Mouse (Mus musculus) gastrocnemius, postnatal 36 days (tissue): ENCODE measurements around the gene Aph1c. TPM values are rescaled to one million over a fixed set of nuclear protein-coding genes. Genes with fewer than 3 reads are reported as not detected.
"Not testable (repeated sequence)": the region's sequence is repeated elsewhere in the genome, so short reads cannot be mapped to it uniquely, and the experiment has no call there.

Experiments used
- DNase-seq, 2 experiments: peaks; one replicate each; pipeline ENCODE4 v3.0.0; 2022
- intact Hi-C: fragments of 180-260 bp; cut with DNase I; formaldehyde crosslinking; loops from one replicate; pipeline ENCODE4 v1.15.1; 2025
- long read RNA-seq, 2 experiments: library from polyadenylated mRNA; stranded (forward); transcript quantifications; one replicate each; pipeline ENCODE4 v2.0.0; 2021
- total RNA-seq, 2 experiments: library from RNA; stranded (reverse); gene quantifications; 2 replicates each; pipeline ENCODE4 v1.2.3; 2021

Aph1c gene
- total RNA-seq, result under 1 TPM; 0.33 to 0.44 TPM
- long read RNA-seq, experiment 1, partial matches to known transcripts, result 0 of 3 reads
- long read RNA-seq, experiment 1, other reads (novel, unspliced or antisense), result 3 of 3 reads
- long read RNA-seq, experiment 2, result 0 reads

GRCm38 (mm10) chr9:66834318-66835096 is at the start of gene Aph1c:
Aph1c (minus strand) TSS chr9:66834726.
- intact Hi-C loops, result loop anchor here (5.0 to 10.0 kb wide), 3 partner anchors 37 to 140 kb away; partner anchors contain the start of genes Aph1b, Gm10647 and Lactb
- peak; percentile 96 to 97 for DNase-seq

- no peak for DNase-seq
- intact Hi-C loops, result no loop called here
Measured at GRCm38 (mm10) chr9:66883500-66883899, 49.0 kb upstream of the Aph1c start.

GRCm38 (mm10) chr9:66882406-66882821 is 47.9 kb upstream of the Aph1c start:
- intact Hi-C loops, result no loop called here
- no peak for DNase-seq

GRCm38 (mm10) chr9:66881858-66882257 is 47.3 kb upstream of the Aph1c start:
- DNase-seq, result no peak
- intact Hi-C loops, result no loop called here

GRCm38 (mm10) chr9:66880752-66881151 is 46.2 kb upstream of the Aph1c start:
- intact Hi-C loops, result no loop called here
- DNase-seq, result no peak

GRCm38 (mm10) chr9:66879486-66879885 is 45.0 kb upstream of the Aph1c start:
- DNase-seq, result no peak
- intact Hi-C loops, result no loop called here

- DNase-seq, result no peak
- intact Hi-C loops, result no loop called here
Measured at GRCm38 (mm10) chr9:66878899-66879298, 44.4 kb upstream of the Aph1c start.

GRCm38 (mm10) chr9:66876577-66876976 is 42.1 kb upstream of the Aph1c start:
- DNase-seq, result peak in 1 of 2 experiments; percentile 23
- intact Hi-C loops, result no loop called here

GRCm38 (mm10) chr9:66874297-66874696 is 39.8 kb upstream of the Aph1c start:
- DNase-seq, result no peak
- intact Hi-C loops, result no loop called here

GRCm38 (mm10) chr9:66873531-66873930 is 39.0 kb upstream of the Aph1c start:
- intact Hi-C loops, result no loop called here
- DNase-seq, result no peak

GRCm38 (mm10) chr9:66873009-66873408 is 38.5 kb upstream of the Aph1c start:
- DNase-seq, intact Hi-C loops: not testable (repeated sequence)

- intact Hi-C loops, result no loop called here
- DNase-seq, result peak; percentile 40
Measured at GRCm38 (mm10) chr9:66872015-66872727, 37.6 kb upstream of the Aph1c start.

GRCm38 (mm10) chr9:66864708-66865107 is 30.2 kb upstream of the Aph1c start:
- DNase-seq, result no peak
- intact Hi-C loops, result loop anchor here (5.0 kb wide), 1 partner anchor 73 kb away; no protein-coding TSS in a partner anchor

- intact Hi-C loops, result loop anchor here (5.0 kb wide), 1 partner anchor 74 kb away; no protein-coding TSS in a partner anchor
Measured at GRCm38 (mm10) chr9:66863456-66863855, 28.9 kb upstream of the Aph1c start.

GRCm38 (mm10) chr9:66862202-66862601 is 27.7 kb upstream of the Aph1c start:
- DNase-seq, result no peak
- intact Hi-C loops, result loop anchor here (5.0 kb wide), 1 partner anchor 75 kb away; no protein-coding TSS in a partner anchor

More at GRCm38 (mm10) chr9:66863456-66863855, 28.9 kb upstream of the Aph1c start:
- no peak for DNase-seq

- intact Hi-C loops, result loop anchor here (5.0 kb wide), 1 partner anchor 76 kb away; no protein-coding TSS in a partner anchor
- no peak for DNase-seq
Measured at GRCm38 (mm10) chr9:66861104-66861767, 26.7 kb upstream of the Aph1c start.

GRCm38 (mm10) chr9:66859523-66859922 is 25.0 kb upstream of the Aph1c start:
- intact Hi-C loops, result no loop called here
- DNase-seq, result no peak

- intact Hi-C loops, result no loop called here
- no peak for DNase-seq
Measured at GRCm38 (mm10) chr9:66855865-66856264, 21.3 kb upstream of the Aph1c start.

- intact Hi-C loops, result no loop called here
- DNase-seq, result no peak
Measured at GRCm38 (mm10) chr9:66852592-66852991, 18.1 kb upstream of the Aph1c start.

GRCm38 (mm10) chr9:66850966-66851365 is 16.4 kb upstream of the Aph1c start:
- intact Hi-C loops, result no loop called here
- DNase-seq, result no peak

- intact Hi-C loops, result no loop called here
- no peak for DNase-seq
Measured at GRCm38 (mm10) chr9:66846822-66847221, 12.3 kb upstream of the Aph1c start.
